Mouse (Mus musculus) cerebellum, postnatal 25 days (tissue): ENCODE measurements around the gene Zmiz2.
"Not testable (repeated sequence)": the region's sequence is repeated elsewhere in the genome, so short reads cannot be mapped to it uniquely, and the experiment has no call there.

Source experiments
- DNase-seq, 2 experiments: peaks; one replicate each; pipeline ENCODE4 v3.0.0; 2021; ENCODE audit warnings: mixed read lengths in 2 of 2

The Zmiz2 gene

GRCm38 (mm10) chr11:6398141-6398540, 9.3 kb downstream of the Zmiz2 start:
- DNase-seq = no peak

GRCm38 (mm10) chr11:6402515-6403510, 13.9 kb downstream of the Zmiz2 start:
- DNase-seq = peak; percentile 57 to 78

- peak in 1 of 2 experiments; percentile 13 for DNase-seq
Measured at GRCm38 (mm10) chr11:6403830-6404405, 15.0 kb downstream of the Zmiz2 start.

GRCm38 (mm10) chr11:6404699-6405566, 16.1 kb downstream of the Zmiz2 start:
- DNase-seq = peak; percentile 51 to 65

- peak; percentile 40 to 58 for DNase-seq
Measured at GRCm38 (mm10) chr11:6405591-6406081, 16.8 kb downstream of the Zmiz2 start.

GRCm38 (mm10) chr11:6406251-6407161, 17.6 kb downstream of the Zmiz2 start:
- peak; percentile 75 to 79 for DNase-seq

GRCm38 (mm10) chr11:6407162-6407621, 18.3 kb downstream of the Zmiz2 start:
- no peak for DNase-seq

- DNase-seq = no peak
Measured at GRCm38 (mm10) chr11:6410050-6410602, 21.3 kb downstream of the Zmiz2 start.

- not testable (repeated sequence) for DNase-seq
Measured at GRCm38 (mm10) chr11:6410755-6411154, 21.9 kb downstream of the Zmiz2 start.

- peak; percentile 90 to 94 for DNase-seq
Measured at GRCm38 (mm10) chr11:6411684-6412083, 22.8 kb downstream of the Zmiz2 start.

- no peak for DNase-seq
Measured at GRCm38 (mm10) chr11:6413264-6413663, 24.4 kb downstream of the Zmiz2 start.

- DNase-seq = peak in 1 of 2 experiments; percentile 49
Measured at GRCm38 (mm10) chr11:6414751-6415550, 26.1 kb downstream of the Zmiz2 start, which contains the start of gene Ppia. Gene Ppia (plus strand): TSS chr11:6415443.

GRCm38 (mm10) chr11:6415551-6416404, 26.9 kb downstream of the Zmiz2 start:
- peak; percentile 100 for DNase-seq

- DNase-seq = peak; percentile 84 to 91
Measured at GRCm38 (mm10) chr11:6416405-6417034, 27.6 kb downstream of the Zmiz2 start.

- no peak for DNase-seq
Measured at GRCm38 (mm10) chr11:6417069-6417468, 28.2 kb downstream of the Zmiz2 start.

- DNase-seq = no peak
Measured at GRCm38 (mm10) chr11:6417490-6417889, 28.6 kb downstream of the Zmiz2 start.

GRCm38 (mm10) chr11:6418751-6419150, 29.9 kb downstream of the Zmiz2 start:
- no peak for DNase-seq

- DNase-seq = not testable (repeated sequence)
Measured at GRCm38 (mm10) chr11:6419156-6419555, 30.3 kb downstream of the Zmiz2 start.

GRCm38 (mm10) chr11:6420283-6420703, 31.4 kb downstream of the Zmiz2 start:
- no peak for DNase-seq
